Mouse (Mus musculus) ES-E14 (cell line): Measurements from ENCODE around the gene Osbpl9. TPM values are rescaled to one million over a fixed set of nuclear protein-coding genes. Genes with fewer than 3 reads are reported as not detected.
A peak's percentile ranks its signal among the peaks of the same experiment; 100 is the strongest.

Experiments used
- DNase-seq: peaks from one replicate; pipeline ENCODE4 v3.0.0-alpha.2; 2013; ENCODE audit warnings: low read depth, low spot score
- H3K27ac ChIP-seq: 2 replicates; pipeline ENCODE4 v1.5.1; 2012; ENCODE audit warnings: low read depth, mild to moderate bottlenecking, low read length, moderate library complexity, mixed read lengths; ENCODE audit not compliant: poor library complexity, insufficient read depth, severe bottlenecking
- H3K36me3 ChIP-seq: 2 replicates; pipeline ENCODE4 v1.6.1; 2012; ENCODE audit warnings: mild to moderate bottlenecking, low read length, moderate library complexity, mixed read lengths; ENCODE audit not compliant: control insufficient read depth, poor library complexity, insufficient read depth, severe bottlenecking
- H3K4me1 ChIP-seq, 2 experiments: fragments of 150-350 bp in 1 of 2; sonication (generic) in 1 of 2; 2 replicates each; pipeline ENCODE4 v1.6.1; 2012; ENCODE audit warnings: low read length in 2 of 2, mild to moderate bottlenecking in 1 of 2, mixed read lengths in 1 of 2; ENCODE audit not compliant: control insufficient read depth in 2 of 2, insufficient read depth in 2 of 2, poor library complexity in 1 of 2
- H3K4me3 ChIP-seq, 2 experiments: fragments of 150-350 bp in 1 of 2; sonication (generic) in 1 of 2; 2 replicates each; pipeline ENCODE4 v1.5.1; 2012; ENCODE audit warnings: low read length in 2 of 2, low read depth in 1 of 2, mild to moderate bottlenecking in 1 of 2, mixed read lengths in 1 of 2; ENCODE audit not compliant: insufficient read depth in 1 of 2, poor library complexity in 1 of 2, severe bottlenecking in 1 of 2
- H3K9ac ChIP-seq: 2 replicates; pipeline ENCODE4 v1.6.1; 2012; ENCODE audit warnings: low read depth, mild to moderate bottlenecking, low read length, mixed read lengths; ENCODE audit not compliant: poor library complexity, insufficient read depth, severe bottlenecking
- H3K9me3 ChIP-seq: fragments of 150-350 bp; sonication (generic); 2 replicates; pipeline ENCODE4 v1.6.1; 2012; ENCODE audit warnings: low read depth, mild to moderate bottlenecking, low read length; ENCODE audit not compliant: control insufficient read depth, insufficient read depth
- CHD2 ChIP-seq: IDR thresholded peaks from 2 replicates; pipeline ENCODE4 v1.6.1; 2014; ENCODE audit warnings: mild to moderate bottlenecking, low read depth, low read length, inconsistent platforms
- HCFC1 ChIP-seq: IDR thresholded peaks from 2 replicates; pipeline ENCODE4 v1.6.1; 2012; ENCODE audit warnings: low read length, inconsistent platforms, borderline replicate concordance; ENCODE audit not compliant: insufficient read depth
- MAFK ChIP-seq: IDR thresholded peaks from 2 replicates; pipeline ENCODE4 v1.6.1; 2014; ENCODE audit warnings: mild to moderate bottlenecking, low read depth, low read length, inconsistent platforms; ENCODE audit not compliant: insufficient read depth
- ZC3H11A ChIP-seq: IDR thresholded peaks from 2 replicates; pipeline ENCODE4 v1.6.1; 2012; ENCODE audit warnings: low read depth, mild to moderate bottlenecking, inconsistent platforms, low read length, borderline replicate concordance
- ZNF384 ChIP-seq: IDR thresholded peaks from 2 replicates; pipeline ENCODE4 v1.6.1; 2012; ENCODE audit warnings: low read depth, low read length, inconsistent platforms
- in situ Hi-C, 2 experiments: fragments of 600-800 bp; cut with MboI; formaldehyde crosslinking; loops; one replicate each; pipeline ENCODE4 v1.15.1; 2025; ENCODE audit warnings: low sequenced_read_pairs in 2 of 2, inconsistent platforms in 1 of 2; ENCODE audit not compliant: unreplicated experiment in 2 of 2
- total RNA-seq: library from RNA; depleted of rRNA; stranded (reverse); fragments of 300-350 nt; gene quantifications from 2 replicates; pipeline ENCODE4 v1.2.3, GENCODE M21; 2012

Gene Osbpl9
- total RNA-seq, 1 experiment = 39.5 TPM

DNA sequence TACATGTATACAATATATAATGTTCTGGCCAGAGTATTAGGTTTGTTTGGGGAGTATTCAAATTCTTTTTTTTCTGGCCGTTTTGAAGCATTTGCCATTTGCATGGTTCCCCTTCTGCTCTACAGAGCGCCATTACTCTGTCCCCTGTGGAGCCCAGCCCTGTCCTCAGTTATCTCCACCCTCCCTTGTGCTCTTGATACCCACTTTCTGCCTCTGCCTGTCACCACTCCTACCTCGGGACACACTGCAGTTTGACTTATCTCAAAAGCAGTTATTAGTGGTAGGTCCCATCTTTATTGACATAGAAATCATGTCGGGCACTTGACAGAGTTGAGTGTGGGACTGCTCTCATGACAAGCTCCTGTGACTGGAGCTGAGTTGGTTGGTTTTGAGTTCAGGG, 159.3 kb downstream of the Osbpl9 start:
- Histone ChIP-seq H3K36me3 (peaks cover 16% of the 10 kb centered on the region), H3K4me3 (no peak overlapping the region), H3K9ac (no peak overlapping the region), H3K27ac (no peak overlapping the region), H3K9me3 (no peaks in the 10 kb centered on the region), H3K4me1 (no peaks in the 10 kb centered on the region; a peak in 1 of 4 replicates)
- in situ Hi-C loops = no loop called here
- no peak for TF ChIP-seq HCFC1
- no peak for TF ChIP-seq ZC3H11A
- TF ChIP-seq ZNF384 = no peak
- no peak for DNase-seq

DNA sequence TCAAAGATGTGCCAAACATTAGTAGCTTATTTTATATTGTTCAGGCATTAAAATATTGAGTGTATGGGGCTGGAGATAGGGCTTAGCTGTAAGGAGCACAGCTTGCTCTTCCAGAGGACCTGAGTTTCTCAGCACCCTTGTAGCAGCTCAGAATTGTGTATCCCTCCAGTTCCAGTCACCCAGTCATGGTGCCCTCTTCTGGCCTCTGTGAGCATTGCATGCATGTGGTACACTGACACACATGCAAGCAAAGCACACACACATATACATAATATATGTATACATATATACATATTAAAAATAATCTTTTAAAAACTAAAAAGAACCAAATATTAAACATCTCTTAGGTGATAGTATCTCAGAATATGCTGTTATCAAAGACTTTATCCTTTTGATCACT, 165.7 kb downstream of the Osbpl9 start:
- Histone ChIP-seq H3K4me3 (no peak overlapping the region), H3K4me1 (no peaks in the 10 kb centered on the region), H3K36me3 (peaks cover 7% of the 10 kb centered on the region), H3K27ac (no peak overlapping the region), H3K9me3 (no peaks in the 10 kb centered on the region), H3K9ac (no peak overlapping the region)
- DNase-seq = peak; percentile 63
- TF ChIP-seq HCFC1 (no peak), ZC3H11A (peak; percentile 38; the same call in 1 of the 2 replicates)
- in situ Hi-C loops = no loop called here

DNA sequence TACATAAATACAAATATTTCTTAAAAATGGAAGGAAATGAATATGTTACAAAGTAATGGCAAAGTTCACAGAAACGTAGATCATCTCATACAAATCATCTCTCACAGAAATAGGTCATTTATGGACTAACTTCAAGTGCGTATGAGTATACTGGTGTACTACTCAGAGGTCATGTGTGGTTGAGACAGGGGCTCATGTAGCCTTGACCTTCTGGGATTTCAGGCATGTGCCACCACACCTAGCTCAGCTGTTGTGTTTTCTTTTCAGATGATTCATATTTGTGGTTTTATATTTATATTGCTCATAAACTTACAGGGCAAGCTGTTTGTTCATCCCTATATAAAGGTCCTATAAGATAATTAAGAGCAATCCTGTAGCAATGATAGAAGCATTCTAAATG, 171.8 kb downstream of the Osbpl9 start:
- in situ Hi-C loops = no loop called here
- peaks cover 6% of the 10 kb centered on the region for H3K36me3 ChIP-seq

DNA sequence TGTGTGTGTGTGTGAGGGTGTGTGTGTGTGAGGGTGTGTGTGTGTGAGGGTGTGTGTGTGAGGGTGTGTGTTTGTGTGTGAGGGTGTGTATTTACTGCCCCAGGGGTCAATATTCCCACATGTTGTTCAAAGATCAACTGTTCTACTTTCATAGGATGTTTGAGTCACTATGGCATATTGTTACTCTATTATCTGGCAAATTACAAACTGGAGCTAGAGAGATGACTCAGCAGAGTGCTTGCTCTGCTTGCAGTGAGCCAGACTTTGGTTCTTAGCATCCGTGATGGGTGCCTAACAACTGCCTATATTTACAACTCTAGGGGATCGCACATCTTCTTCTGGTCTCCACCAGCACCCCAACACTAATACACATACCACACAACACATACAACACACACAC, 172.2 kb downstream of the Osbpl9 start:
- peaks cover 6% of the 10 kb centered on the region for H3K36me3 ChIP-seq
- H3K9ac ChIP-seq = no peak overlapping the region
- no peak for DNase-seq
- H3K9me3 ChIP-seq = no peaks in the 10 kb centered on the region
- in situ Hi-C loops = no loop called here
- H3K27ac ChIP-seq = no peak overlapping the region
- no peak for TF ChIP-seq ZC3H11A
- no peak for TF ChIP-seq ZNF384
- TF ChIP-seq MAFK = peak; percentile 58; the same call in 1 of the 2 replicates
- no peak for TF ChIP-seq HCFC1
- TF ChIP-seq CHD2 = no peak
- H3K4me3 ChIP-seq = no peak overlapping the region
- H3K4me1 ChIP-seq = peaks cover 0 to 14% of the 10 kb centered on the region in 2 experiments; a peak in 2 of 4 replicates

More for the DNA sequence above, 171.8 kb downstream of the Osbpl9 start:
- Histone ChIP-seq H3K27ac (no peak overlapping the region), H3K4me3 (no peak overlapping the region), H3K9ac (no peak overlapping the region), H3K9me3 (no peaks in the 10 kb centered on the region), H3K4me1 (peaks cover 0 to 14% of the 10 kb centered on the region in 2 experiments; a peak in 2 of 4 replicates)
- DNase-seq = no peak
- TF ChIP-seq MAFK (no peak), ZNF384 (no peak), HCFC1 (no peak), ZC3H11A (no peak)

DNA sequence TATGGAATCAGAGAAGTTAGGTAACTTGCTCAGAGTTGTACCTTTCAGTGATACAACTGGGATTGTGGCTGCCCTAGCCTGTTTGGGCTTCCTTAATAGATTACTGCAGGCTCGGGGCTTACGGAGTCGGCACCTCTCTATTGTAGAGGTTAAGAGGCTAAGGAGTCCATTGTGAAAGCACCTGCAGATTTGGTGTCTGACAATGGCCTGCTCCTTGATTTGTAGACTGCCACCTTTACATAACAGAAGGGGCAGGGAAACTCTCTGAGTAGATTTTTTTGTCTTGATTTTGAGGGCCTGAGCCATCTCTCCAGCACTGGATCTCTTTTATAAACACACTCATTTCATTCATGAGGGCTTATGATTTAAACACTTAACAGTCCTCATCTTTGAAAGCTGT, 175.5 kb downstream of the Osbpl9 start:
- in situ Hi-C loops = no loop called here
- Histone ChIP-seq H3K9ac (no peak overlapping the region), H3K27ac (no peak overlapping the region), H3K9me3 (no peaks in the 10 kb centered on the region), H3K36me3 (peaks cover 6% of the 10 kb centered on the region; the same call in 1 of the 2 replicates), H3K4me1 (peaks cover 0 to 14% of the 10 kb centered on the region in 2 experiments; a peak in 2 of 4 replicates), H3K4me3 (no peak overlapping the region; a peak in 1 of 4 replicates)
- TF ChIP-seq CHD2 = 0 out of 2 replicates have a peak, but pooled peaks have one; percentile 12
- TF ChIP-seq MAFK = no peak
- peak; percentile 60 for DNase-seq
